Mouse (Mus musculus) monocyte, adult 5-6 weeks (primary cell): ENCODE data around the gene Vdac2. TPM values are rescaled to one million over a fixed set of nuclear protein-coding genes. Genes with fewer than 3 reads are reported as not detected.

ENCODE experiments used
- ATAC-seq: fragments of 153-309, 156-312 bp; replicated peaks from 2 replicates; pipeline ENCODE4 v1.8.0; 2017; ENCODE audit warnings: mild to moderate bottlenecking; ENCODE audit not compliant: low TSS enrichment, insufficient number of reproducible peaks, severe bottlenecking, poor library complexity, low FRiP score
- total RNA-seq: library from RNA; stranded (forward); fragments of 200-1000, 200-491, 200-594 nt; gene quantifications from 3 replicates; pipeline ENCODE4 v1.2.3, GENCODE M21; 2017

Gene Vdac2
- total RNA-seq, 1 experiment from 2014 or later, result 264 TPM

DNA sequence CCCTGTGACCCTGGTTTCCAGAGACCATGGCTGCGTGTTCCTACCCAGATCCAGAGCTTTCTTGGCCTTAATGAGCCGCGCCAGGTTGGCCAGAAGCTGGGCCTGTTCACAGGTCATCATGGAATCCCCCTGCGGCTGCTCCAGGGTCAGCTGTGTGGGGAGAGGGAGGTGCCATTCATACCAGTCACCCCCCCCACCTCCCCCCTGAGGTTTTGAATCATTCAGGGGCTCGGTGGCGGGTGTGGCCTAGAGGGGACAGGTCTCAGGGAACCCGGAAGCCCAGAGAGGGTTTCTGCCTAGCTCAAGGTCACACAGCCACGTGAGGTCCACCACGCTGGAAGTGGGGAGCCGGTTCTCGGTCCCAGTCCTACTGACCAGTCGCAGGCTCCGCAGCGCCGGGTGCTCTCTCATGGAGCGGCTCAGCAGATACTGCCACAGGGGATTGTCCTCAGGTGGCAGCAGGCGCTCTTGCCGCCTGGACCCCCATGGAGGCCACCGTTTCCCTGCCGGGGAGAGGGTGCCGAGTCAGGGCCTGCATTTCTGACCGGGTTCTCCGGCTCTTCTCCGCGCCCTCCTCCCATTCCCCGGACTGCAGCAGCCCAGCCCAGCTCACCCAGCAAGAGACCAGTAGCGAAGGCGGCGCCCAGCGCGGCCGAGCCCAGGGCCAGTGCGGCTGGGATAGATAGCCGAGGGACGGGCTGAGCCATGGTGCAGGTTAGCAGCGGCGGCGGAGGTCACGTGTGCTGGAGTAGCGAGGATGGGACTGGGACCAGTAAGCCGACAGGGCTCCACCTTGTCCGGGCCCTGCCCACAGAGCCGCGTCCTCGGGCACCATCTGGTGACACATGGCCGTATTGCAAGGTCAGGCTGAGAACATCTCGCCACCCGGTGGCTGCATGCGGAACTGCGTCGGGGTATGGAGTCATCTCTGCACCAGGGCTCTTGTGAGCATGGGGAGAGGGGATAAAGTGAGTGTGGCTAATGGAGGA is 23.4 kb downstream of the Vdac2 start, which contains the start of gene Comtd1:
Gene Comtd1, minus strand, starts transcription at position 812 of the 989 bp plus-strand sequence.
- peak; percentile 87 for ATAC-seq

DNA sequence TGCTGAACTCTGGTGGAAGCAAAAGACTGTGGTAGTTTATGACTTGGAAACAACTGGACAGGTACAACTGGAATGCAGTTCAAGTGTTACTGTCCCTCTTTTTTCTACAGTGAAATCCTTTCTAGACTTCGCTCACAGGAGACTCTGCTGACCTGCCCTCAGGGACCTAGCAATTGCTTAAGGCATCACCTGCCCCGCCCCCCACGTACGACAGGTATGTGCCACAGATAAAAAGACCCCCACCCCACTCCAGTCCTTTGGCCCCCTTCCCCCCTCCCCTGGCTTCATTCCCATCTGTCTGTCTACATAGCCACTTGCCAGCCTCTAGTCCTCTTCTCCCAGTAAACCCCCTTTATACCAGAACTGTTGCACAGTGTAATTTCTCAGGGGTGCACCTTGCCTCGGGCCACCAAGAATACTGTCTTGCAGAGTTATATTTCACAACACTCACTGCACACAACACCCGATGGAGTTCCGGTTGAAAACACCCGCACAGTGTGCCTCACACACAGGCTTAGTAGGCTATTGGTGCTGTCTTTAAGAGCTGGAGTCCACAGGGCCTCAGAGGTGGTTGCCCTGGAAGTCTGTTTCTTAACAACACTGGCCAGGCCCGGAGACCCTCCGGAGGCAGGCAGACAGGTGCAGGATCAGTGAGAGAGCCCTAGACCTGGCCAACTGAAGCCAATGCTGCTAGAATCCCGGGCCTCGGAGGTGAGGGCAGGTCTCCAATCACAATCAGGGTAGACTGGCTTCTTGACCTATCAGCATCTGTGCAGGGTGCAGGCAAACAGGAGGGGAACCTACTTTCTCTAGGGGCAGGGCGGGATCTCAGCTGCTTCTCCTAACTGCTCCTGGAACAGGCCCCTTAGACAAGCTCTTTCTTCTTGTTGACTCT is 24.7 kb downstream of the Vdac2 start:
- no peak for ATAC-seq

DNA sequence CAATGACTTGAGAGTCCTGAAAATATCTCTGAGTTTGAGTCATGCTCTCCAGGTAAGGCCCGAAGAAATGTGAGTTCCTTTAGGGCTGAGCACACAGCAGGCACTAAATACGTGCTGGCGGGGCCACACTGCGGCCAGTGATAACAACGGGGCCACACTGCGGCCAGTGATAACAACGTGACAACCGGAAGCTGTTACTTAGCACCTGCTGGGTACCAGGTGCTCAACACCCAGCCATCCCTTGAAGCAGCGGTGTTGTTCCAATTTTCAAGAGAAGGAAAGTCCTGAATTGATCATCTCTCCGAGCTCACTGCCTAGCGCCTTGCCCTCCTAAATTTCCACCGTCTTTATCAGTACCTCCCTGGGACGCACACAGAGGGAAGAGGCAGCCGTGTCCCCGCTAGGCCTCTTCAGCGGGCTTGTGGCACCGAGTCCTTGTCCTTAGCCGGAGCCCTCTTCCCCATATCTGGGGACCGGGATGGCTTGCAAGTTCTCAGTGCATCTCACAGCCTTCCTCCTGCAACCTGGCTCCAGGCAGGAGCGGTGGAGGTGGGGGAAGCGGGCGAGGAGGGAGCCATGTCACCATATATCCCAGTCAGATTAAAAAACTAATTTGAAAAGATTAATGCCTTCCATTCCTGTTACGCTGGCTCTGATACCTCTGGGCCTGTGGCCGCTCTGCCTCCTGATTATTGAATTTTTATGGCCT is 25.5 kb downstream of the Vdac2 start:
- no peak for ATAC-seq

DNA sequence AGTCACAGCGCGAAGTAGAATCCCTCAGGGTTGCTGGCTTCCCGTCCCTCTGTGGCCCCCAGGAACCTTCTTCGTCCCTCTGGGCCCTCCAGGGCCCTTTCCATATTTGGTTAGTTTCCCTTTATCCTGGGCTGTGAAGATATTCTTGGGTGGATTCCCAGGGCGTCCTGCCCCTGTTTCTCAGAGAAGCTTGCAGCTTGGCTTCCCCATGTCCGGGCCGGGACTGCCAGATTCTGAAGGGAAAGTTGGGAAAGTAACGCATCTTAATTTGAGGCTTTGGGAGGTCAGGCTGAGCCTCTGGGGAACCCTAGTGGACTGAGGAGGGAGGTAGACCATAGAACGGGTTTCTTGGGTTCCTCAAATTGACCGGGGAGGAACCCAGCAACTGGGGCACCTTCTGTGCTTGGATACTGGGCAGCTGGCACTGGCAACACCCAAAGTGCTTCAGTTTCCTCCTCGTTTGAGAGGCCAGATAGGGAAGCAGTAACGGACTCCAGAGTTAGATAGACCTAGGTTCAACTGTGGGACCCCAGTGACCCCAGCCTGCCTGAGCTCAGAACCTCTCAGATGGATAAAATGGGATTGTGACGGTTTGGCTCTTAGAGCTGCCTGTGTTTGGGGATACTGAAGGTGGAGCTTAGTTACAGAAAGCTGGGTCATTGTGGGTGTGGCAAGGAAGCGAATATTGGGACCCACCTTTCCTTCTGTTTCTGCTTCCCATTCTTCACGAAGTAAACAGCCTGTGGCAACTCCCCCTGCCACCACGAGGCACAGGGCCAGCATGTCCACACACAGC is 27.2 kb downstream of the Vdac2 start:
- peak; percentile 31 for ATAC-seq

DNA sequence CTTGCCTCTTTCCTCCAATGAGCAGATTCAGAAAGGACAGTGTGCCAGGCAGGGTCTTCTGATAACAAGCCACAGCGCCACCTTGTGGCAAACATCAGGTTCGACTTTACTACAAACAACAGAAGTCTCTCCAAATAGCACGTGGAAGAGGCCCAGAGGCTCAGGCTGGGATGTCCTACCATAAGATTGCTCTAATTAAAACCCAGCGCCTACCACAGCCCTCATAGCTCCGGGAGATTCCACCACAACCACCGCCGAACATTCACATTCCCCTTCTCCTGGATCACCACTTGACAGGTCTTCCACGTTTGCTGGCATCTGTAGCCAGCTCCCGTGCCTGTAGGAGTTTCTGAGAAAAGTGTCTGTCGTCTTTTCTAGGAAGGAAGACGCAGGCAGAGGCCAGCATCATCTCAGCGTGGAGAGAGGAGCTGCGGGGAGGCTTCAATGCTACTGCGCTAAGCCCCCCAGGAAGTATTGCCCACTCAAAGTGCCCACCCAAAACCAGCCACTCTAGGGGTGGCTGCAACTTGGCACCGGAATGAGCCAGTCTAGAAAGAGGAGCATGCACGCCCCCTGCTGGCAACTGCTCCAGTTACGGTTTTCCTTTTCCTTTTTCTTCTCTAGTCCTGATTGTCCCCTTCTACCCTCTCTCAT is 28.5 kb downstream of the Vdac2 start:
- 0 out of 2 replicates have a peak, but pooled peaks have one; percentile 23 for ATAC-seq

DNA sequence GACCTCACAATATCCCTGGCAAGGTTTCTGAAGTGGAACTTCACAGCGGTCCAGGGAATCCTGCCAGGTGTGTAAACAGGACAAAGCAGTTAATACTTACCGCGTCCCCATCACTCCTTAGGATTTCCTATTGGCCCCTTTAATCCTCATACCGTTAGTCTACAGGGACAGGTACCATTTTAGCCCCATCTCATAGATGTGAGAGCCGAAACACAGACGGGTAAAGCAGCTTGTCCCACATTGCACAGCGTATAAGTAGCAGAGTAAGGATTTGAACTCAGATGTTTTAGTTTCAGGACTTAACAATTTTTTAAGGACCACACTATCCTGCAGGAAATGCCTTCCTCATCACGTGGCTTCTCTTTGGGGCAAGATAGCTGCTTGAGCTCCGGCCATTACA is 29.2 kb downstream of the Vdac2 start:
- ATAC-seq, result no peak

DNA sequence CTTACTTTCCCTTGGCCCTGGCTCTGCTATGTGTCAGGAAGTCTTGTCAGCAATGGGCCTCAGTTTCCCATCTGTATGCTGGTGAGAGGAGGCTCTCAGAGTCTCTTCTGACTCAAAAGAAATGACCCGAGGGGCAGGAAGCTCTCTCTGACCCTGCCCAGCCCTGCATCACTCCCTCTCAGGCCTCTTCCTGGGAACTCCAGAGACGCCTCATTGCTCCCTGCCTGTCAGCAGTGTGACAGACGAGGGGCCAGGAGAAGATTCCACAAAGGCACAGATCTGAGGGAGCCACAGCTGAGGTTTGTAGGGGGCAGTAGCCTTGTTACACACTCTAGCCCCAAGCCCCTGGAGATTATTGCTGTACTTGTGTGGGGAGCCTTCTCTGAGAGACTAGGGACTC is 30.9 kb downstream of the Vdac2 start:
- ATAC-seq, result no peak

DNA sequence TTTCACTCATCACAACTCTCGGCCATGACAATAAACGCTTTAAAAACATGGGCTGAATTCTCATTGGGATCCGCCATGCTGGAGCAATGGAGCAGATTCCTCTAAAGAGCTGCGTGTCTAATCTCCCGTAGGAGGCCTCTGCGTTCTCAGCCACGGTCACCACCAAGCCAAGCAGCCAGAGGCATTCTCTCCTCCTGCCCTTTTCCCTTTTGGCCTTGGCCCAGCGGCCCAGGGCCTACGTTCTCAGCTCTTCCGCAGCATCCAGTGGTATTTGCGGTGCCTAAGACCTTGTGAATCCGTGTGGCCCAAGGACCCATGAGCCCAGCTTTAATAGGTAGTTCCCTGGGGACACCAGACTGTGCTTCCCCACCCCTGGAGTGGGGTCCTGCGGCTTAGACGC is 31.8 kb downstream of the Vdac2 start:
- no peak for ATAC-seq

DNA sequence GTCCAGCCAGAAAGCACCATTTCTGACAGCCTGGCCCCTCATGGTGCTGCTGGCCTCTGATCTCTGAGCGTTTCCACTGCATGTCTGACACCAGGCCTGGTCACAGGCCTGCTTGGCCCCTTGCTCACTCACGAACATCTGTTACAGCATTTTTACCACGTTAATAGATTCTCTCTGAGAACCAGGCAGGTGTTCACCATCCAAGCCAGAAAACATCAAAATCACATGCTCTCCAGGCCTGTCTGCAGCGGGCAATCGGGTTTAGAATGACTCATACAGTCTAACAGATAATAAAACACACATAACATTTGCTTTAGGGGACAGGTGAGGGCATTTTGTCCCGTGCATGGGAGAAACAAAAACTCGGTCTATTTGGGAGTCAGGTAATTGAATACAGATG is 41.3 kb downstream of the Vdac2 start:
- ATAC-seq, result no peak

DNA sequence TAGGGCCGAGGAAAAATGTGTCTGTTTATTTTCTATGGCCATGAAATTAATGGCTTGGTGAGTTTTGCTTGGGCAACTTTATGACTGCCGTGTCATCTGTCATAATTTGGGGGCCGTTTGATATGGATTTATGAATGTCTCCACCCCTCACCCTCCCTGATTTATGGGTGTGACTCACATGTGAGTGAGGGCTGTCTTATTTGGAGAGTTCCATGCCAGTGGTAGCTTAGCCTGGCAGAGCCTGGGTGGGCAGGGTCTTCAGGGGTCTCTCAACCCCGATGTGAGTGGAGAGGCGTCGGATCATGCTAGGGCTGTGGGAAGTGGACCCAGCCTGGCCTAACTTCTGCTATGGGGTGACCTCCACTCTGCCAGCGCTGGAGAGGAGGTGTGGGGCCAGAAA is 41.8 kb downstream of the Vdac2 start:
- no peak for ATAC-seq

DNA sequence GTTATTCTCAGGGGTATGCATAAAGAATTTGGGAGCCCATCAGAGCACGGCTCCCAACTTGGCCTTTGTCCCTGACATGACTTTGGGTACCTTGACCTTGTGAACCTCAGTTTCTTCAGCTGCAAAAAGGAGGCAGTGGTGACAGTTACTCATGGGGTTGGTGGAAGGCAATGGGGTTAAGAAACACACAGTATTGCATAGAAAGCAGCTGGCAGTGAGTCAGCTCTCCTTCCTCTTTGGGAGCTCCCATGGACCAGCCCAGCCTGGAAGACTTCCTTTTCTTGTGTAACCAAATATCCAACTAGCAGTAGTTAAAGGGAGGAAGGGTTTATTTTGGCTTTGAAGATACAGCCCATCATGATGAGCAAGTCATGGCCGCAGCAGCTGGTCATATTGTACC is 65.4 kb downstream of the Vdac2 start:
- ATAC-seq, result peak; percentile 68

DNA sequence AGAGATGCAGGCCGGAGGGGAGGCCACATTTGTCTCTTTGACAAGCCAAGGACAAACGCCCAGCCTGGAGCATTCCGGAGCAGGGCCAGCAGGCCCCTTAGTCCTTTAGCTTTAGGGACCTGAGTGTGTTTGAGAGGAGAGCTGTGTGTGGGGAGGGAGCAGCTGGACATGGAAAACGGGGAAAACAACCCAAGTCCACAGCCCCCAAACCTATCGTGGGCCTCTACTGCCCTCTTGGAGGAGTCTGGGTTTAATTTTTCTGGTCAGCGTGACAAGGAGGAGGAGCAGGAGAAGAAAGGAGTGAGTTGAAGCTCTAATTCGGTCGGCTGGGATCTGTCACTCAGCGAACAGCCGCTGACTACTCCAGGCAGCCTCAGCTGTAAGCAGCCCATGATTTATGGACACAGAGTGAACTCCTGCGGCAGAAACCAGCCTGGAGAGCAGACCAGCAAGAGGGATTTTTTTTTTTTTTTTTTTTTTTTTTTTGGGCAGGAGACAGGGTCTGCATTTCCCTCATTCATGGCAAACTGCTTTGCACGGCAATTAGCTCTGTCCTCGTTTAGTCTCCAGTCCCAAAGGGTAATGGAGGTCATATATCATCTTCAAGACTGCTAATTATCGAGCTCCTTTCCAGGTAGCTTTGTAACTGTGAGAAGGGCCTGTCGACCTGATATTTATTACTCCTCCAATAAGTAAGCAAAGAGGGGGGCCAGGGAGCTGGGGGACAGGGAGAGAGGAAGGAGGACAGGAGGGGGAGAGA is 66.7 kb downstream of the Vdac2 start:
- ATAC-seq, result no peak

DNA sequence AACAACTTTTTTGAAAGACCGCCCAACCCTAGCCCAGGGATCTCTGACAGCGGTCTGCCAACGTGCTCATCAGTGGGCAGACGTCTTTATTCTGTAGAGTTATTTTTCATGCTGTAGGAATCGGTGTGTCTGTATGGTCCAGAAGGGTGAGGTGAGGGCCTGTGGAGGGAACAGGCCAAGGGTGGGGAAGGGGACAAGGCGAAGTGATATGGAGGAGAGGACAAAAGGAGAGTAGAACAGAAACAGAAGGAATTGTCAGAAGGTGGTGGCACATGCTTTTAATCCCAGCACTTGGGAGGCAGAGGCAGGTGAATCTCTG is 67.3 kb downstream of the Vdac2 start:
- no peak for ATAC-seq
